Mouse (Mus musculus): Measurements from ENCODE around the gene Gm20388.

Gm20388 gene

DNA sequence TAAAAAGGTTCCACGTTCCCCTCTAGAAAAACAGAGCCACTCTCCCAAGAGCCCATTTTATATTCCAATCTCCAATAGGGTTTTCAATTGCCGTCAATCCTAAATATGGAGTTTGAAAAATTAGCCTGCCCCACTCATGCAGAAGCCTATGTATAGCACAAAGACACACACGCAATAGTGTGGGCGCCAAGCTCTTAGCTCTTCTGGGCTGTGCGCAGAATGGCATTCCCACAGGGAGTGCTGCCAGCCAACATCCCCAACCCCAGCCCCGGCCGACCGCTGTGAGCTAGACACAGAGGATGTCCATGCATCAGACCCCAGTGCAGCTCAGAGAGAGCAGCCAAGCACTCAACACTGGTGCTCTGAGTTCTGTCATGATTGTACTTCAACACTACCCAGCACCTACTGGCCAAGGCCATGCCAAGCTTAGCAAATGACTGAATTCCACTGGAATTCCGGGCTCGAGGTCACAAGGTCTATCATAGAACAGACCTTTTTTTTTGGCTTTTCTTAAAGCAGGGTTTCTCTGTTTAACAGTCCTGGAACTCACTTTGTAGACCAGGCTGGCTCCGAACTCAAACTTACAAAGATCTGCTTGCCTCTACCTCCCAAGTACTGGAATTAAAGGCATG, 1899.0 kb downstream of the Gm20388 start:
- DNase-seq = no peak

- DNase-seq = no peak
These were observed 1900.9 kb downstream of the Gm20388 start for GRCm38 (mm10) chr8:121811502-121811901.

GRCm38 (mm10) chr8:121811931-121812570, 1901.4 kb downstream of the Gm20388 start:
- DNase-seq = no peak

GRCm38 (mm10) chr8:121818226-121818625, 1907.6 kb downstream of the Gm20388 start:
- no peak for DNase-seq

DNA sequence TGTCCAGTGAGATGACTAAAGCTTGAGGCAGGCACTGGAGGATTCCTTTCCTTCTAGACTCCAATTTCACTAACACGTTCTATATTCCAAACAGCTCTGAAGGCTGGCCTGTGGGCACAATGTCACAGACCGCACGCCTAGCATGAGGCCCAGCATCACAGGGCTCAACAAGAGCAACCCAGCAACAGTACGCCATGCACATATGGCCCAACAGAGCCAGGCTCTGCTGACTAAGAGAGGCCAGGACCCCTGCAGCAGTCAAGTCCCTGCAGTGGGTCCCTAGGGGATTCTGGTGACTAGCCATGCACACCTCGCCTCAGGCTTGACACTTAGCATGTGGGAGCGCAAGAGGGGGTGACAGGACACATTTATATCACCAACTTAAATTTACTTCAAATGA, 1910.2 kb downstream of the Gm20388 start:
- DNase-seq = no peak

DNA sequence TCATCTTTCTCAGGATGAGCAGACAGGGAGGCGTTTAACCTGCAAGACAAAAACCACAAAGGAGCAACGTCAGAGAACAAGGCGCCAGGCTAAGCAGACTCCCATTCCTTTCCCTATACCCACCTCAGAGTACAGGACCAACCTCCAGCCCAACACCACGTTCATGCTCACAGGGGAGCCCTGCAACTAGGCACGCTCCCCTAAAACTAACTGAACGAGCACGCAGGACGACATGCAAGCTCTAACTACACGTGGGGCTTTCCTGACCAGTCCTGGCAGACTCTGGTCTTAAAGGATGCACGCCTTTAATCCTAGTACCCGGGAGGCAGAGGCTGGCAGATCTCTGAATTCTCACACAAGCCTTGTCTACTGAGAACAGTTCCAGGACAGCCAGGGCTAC, 1910.7 kb downstream of the Gm20388 start:
- DNase-seq = no peak

GRCm38 (mm10) chr8:121821770-121822169, 1911.1 kb downstream of the Gm20388 start:
- no peak for DNase-seq

DNA sequence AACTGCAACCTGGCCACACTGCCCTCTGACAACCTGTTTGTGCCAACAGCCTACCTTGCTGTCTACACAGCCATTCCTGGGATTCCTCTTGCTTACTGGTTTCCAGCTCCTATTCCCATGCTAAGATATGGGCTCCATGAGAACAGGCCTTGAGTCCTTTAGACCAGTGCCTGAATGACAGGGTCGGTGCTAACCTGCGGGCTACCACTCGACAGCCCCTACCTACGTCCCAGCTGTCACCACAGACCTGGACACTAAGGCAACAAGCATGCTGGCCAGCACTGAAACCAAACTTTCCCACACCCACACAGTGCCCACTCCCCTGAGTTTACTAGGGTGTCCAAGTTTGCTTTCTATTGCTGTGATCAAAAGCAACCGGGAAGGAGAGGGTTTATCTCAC, 1917.1 kb downstream of the Gm20388 start:
- DNase-seq = no peak

DNA sequence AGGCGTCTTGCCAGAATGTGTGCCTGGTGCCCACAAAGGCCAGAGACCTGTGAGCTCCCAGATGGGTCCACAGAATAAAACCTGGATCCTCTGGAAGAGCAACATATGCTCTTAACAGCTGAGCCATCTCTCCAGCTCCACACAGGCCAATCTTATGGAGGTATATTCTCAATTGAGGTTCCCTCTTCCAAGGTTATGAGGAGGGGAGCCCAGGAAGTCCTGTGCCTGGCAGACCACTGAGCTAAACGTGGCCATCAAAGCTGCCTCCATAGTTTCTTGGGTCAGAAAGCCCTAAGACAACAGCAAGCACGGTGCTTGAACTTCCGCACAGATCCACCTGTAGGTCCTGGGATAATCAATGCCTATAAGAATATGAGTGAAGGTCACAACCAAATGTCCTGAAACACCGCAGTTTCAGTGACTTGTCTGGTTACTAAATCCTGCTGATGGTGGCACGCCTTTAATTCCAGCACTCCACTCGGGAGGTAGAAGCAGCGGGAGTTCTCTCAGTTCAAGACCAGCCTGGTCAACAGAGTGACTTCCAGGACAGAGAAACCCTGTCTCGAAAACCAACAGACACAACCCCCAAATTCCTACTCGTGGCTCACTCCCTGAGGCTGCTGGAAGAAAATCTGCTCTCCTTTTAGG, 1917.9 kb downstream of the Gm20388 start:
- no peak for DNase-seq

DNA sequence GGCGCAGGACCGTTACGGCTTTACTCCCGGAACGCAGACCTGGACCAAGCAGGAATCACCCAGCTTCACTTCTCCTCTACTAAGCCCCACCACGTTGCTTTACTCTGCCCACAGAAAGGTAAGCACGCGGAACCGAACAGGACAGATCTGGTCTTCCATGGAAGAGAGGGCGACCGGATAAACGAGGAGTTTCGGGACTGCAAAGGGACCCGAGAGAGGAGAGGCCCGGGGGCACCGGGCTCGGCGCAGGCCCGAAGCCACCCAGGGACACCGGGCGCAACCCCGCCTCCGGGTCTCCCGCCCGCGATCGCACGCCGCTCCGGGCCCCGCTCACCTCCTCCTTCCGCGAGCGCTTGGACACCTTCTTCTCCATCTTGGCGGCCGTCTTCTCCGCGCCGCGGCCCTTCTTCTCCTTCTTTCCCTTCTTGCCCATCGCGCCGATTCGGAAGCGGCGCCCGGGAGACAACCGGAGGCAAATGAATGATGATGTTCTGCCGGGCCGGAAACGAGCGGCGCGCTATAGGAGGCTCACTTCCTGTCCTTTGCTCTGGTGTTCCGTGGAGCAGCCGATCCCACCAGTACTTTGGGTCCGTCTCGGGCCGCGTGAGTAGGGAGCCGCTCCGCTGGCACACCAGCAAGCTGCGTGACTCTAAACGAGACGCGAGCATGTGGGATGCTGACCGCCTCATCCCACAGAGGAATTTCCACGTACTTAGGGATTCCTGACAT, 1918.6 kb downstream of the Gm20388 start, which contains the start of gene Klhdc4:
Gene Klhdc4 (minus strand): TSS at position 522 of the 729 bp plus-strand sequence.
- DNase-seq = peak; percentile 63 to 69

DNA sequence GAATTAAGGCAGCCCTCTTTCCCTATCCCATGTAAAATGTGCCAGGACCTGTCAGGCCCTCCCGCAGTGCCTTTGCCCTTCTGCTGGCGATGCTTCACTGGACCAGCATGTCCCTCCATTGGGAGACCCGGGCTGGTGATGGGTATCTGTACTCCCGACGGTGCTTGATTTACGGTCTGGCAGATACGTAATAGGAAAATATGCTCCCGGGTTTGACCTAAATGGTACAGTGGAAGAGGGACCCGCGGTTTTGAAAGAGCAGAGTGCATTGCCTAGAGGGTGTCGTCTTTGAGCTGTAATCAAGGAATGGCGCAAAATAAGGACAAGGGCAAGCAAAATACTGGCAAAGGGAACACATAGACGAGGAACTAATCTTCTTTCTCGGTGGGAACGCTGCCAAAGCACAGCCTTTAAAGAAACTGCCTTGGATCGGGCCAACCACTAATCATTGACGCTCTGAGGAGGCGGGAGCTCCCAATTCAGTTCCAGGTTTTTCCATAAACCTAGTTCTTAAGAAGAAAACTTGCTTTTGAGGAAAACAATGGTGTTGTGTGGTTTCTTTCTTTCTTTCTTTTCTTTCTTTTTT, 1919.2 kb downstream of the Gm20388 start:
- DNase-seq = no peak

DNA sequence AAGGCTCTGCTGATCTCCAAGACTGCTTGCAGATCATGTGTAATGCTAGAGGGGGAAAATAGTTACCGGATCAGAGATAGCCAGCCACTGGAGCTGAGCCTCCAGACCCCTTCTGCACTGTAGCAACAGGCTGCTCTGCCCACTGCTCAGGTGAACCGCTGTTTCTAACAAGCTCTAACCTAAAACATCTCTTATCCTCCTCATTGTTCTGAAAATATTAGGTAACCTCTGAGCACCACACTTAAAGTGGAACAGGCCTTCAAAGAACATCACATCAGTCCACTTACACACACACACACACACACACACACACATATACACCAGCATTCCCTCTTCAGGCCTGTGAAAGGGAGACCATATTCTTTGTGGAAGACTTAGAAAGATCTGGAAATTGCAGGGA, 1921.4 kb downstream of the Gm20388 start:
- DNase-seq = no peak

- peak; percentile 21 to 25 for DNase-seq
These were observed 1921.9 kb downstream of the Gm20388 start for GRCm38 (mm10) chr8:121832503-121832902.

GRCm38 (mm10) chr8:121841242-121841641, 1930.6 kb downstream of the Gm20388 start:
- peak in 1 of 2 experiments; percentile 13 for DNase-seq

DNA sequence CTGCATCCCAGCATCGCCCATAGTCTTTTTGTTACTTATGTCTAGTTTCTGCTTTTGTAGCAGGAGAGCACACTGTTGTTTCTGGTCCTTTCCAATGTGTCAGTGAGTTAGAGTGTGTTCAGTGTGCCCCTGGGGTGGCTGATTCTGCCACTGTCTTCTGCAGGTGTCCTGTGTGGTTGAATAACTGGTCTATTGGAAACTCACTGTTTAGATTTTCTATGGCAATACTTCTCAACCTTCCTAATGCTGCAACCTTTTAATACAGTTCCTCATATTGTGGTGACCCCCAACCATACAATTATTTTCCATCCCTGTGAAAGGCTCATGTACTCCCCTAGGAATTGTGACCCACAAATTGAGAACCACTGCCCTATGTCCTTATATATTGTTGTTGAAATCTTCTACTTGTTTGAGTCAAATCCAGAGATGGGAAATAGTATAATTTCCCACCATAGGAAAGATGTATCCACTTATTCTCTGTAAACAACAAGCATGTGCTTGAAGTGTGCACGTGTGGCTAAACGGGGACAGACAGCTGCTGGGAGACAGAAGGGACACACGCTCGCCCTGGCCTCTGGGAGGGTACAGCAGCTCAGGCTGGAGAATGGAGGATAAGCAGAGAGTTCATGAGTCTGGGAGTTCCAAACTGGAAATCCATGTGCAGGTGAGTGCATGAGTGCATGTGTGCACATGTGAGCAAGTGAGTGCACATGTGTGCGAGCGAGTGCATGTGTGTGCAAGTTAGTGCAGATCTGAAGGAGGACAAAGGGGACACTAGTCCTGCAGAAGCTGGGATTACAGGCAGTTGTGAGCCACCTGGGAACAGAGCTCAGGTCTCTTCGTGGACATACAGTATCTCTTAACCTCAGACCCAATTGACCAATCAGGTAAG, 1931.7 kb downstream of the Gm20388 start:
- DNase-seq = no peak

DNA sequence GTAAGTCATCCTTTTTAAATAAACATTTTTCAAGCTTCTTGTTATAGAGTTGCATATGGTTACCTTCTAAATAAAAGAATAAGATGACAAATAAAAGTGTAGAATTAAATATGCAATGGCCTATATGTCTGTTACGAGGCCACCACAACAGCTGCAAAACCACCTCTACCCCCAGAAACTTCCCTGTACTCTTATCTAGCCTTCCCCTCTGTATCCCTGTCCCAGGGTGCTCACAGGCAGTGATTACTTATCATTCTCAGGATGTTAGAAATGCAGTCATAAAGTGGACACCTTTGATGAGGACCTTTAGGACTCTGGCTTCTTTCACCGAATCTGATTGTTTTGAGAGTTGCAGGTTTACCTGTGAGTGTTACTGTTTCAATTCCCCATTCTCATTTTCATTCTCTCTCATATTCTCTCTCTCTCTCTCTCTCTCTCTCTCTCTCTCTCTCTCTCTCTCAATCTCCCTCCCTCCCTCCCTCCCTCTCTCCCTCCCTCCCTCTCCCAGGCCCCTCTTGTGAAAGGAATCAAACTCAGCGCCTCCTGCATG, 1932.6 kb downstream of the Gm20388 start:
- no peak for DNase-seq

- no peak for DNase-seq
These were observed 1934.1 kb downstream of the Gm20388 start for GRCm38 (mm10) chr8:121844765-121845164.

GRCm38 (mm10) chr8:121846815-121847214, 1936.2 kb downstream of the Gm20388 start:
- DNase-seq = no peak

DNA sequence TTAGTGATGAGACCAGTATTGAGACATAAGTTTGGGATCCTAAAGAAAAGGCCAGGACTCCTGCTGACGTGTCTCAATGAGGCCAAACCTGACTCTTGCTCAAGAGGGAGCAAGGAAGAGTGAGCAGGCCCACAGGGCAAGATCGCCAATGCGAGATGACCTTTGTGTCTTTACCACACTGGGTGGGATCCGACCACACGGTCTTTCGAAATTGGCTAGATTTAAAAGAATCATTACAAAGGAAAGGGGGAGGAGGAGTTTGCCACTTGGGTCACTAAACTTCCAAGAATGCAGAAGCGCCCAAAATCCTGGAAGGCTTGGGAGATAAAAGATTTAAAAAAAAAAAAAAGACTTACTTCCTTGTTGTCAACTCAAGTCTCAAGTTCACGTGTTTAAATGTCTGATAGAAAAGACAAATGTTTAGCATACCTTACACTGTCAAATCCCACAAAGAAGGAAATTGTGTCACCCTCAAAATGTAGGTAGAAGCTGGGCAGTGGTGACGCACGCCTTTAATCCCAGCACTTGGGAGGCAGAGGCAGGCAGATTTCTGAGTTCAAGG, 1936.7 kb downstream of the Gm20388 start:
- no peak for DNase-seq

DNA sequence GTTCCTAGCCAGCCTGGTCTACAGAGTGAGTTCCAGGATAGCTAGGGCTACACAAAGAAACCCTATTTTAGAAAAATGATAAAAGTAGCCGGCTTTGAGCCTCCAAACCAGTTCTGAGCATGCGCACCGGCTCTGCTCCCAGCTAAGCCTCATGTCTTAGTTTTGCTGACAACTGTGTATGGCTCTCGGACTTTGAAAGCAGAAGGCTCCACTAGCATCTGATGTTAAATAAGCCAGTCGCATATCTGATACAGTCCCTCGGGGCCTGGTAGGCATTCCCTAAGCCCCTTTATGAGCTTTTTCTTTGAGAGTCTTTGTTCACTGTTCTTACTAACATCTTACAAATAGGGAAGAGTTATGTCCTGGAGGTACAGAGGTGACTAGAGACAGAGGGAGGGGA, 1937.3 kb downstream of the Gm20388 start:
- no peak for DNase-seq

DNA sequence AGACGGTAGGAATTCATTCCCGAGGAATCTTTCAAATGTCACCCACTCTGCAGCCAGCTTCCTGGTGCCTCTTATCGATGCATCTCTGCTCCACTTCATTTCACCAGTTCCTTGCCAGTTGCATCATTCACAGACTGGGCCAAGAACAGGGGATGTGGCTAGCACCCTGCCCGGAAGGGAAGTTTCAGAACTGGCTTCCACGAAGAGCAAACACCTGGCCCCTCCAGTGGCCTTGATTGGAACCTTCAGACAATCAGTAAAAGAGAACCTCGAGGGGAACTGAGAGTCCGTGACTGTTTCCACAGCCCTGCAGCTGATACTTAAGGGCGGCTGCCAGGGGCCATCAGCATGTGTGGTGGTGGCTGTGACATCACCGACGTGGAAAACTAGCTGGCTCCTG, 1937.9 kb downstream of the Gm20388 start:
- no peak for DNase-seq
